Mouse (Mus musculus) intestine, postnatal 0 days (tissue): Measurements from ENCODE around the gene Arhgap44. TPM values are rescaled to one million over a fixed set of nuclear protein-coding genes. Genes with fewer than 3 reads are reported as not detected.

Source experiments
- ATAC-seq: fragments of 200-750 bp; cut with Nextera tagmentation; 2 replicates; pipeline ENCODE4 v1.8.0; 2017; ENCODE audit warnings: mild to moderate bottlenecking, moderate TSS enrichment, moderate library complexity
- H3K27ac ChIP-seq: fragments of 300-500 bp; sonication (generic); 2 replicates; pipeline ENCODE4 v1.5.1; 2014; ENCODE audit warnings: mild to moderate bottlenecking, low read depth, low read length, moderate library complexity
- H3K27me3 ChIP-seq: fragments of 300-500 bp; sonication (generic); replicated peaks from 2 replicates; pipeline ENCODE4 v1.6.1; 2014; ENCODE audit warnings: low read length, mixed read lengths; ENCODE audit not compliant: control insufficient read depth, insufficient read depth
- H3K36me3 ChIP-seq: fragments of 300-500 bp; sonication (generic); 2 replicates; pipeline ENCODE4 v1.6.1; 2014; ENCODE audit warnings: mild to moderate bottlenecking, moderate library complexity; ENCODE audit not compliant: control insufficient read depth, insufficient read depth
- H3K4me1 ChIP-seq: fragments of 300-500 bp; sonication (generic); replicated peaks from 2 replicates; pipeline ENCODE4 v1.6.1; 2014; ENCODE audit warnings: antibody characterized with exemption, low read length, mixed read lengths; ENCODE audit not compliant: control insufficient read depth, insufficient read depth
- H3K4me2 ChIP-seq: fragments of 300-500 bp; sonication (generic); replicated peaks from 2 replicates; pipeline ENCODE4 v1.6.1; 2014; ENCODE audit warnings: low read depth, mild to moderate bottlenecking, moderate library complexity
- H3K4me3 ChIP-seq: fragments of 300-500 bp; sonication (generic); 2 replicates; pipeline ENCODE4 v1.5.1; 2014; ENCODE audit warnings: low read depth, low read length
- H3K9ac ChIP-seq: fragments of 300-500 bp; sonication (generic); 2 replicates; pipeline ENCODE4 v1.6.1; 2014; ENCODE audit warnings: mild to moderate bottlenecking, low read depth, low read length
- H3K9me3 ChIP-seq: fragments of 300-500 bp; sonication (generic); 2 replicates; pipeline ENCODE4 v1.6.1; 2016; ENCODE audit warnings: mixed run types; ENCODE audit not compliant: control insufficient read depth
- CTCF ChIP-seq: sonication (generic); IDR thresholded peaks from 2 replicates; pipeline ENCODE4 v1.5.1; 2016; ENCODE audit warnings: low read depth, mild to moderate bottlenecking, control low read depth, antibody characterized with exemption, moderate library complexity
- WGBS: fragments of 180-500 bp; shearing (Covaris S2); extraction: QIAGEN DNeasy Blood & Tissue Kit; methylation state at CpG from one replicate; pipeline ENCODE4 v1.1.7; 2014; 5-methylcytosine and 5-hydroxymethylcytosine counted together
- polyA plus RNA-seq: library from polyadenylated mRNA; unstranded; fragments of >200 nt; fragmentation: Nextera tagmentation; extraction: Ambion mirVana; gene quantifications from 2 replicates; pipeline ENCODE4 v1.2.1, GENCODE M21; 2015

The Arhgap44 gene
- polyA plus RNA-seq, 1 experiment from 2014 or later, result 11.1 TPM

- 65% methylated on average over 7 of the region's 7 CpGs for WGBS
- Histone ChIP-seq H3K4me2 (no peak overlapping the region), H3K9ac (no peak overlapping the region), H3K4me1 (no peaks in the 10 kb centered on the region), H3K9me3 (no peaks in the 10 kb centered on the region), H3K27me3 (peaks cover 5% of the 10 kb centered on the region; the same call in 1 of the 2 replicates), H3K27ac (no peak overlapping the region), H3K4me3 (no peak overlapping the region), H3K36me3 (no peaks in the 10 kb centered on the region)
- TF ChIP-seq CTCF, result no peak
- no peak for ATAC-seq
Observed at GRCm38 (mm10) chr11:65160991-65161880, 1.5 kb downstream of the Arhgap44 start.

GRCm38 (mm10) chr11:65159791-65160190, 3.0 kb downstream of the Arhgap44 start, which contains the start of gene 1700086D15Rik:
TSS of gene 1700086D15Rik (minus strand) at chr11:65159891.
- no peaks in the 10 kb centered on the region for H3K9me3 ChIP-seq
- WGBS, result 88% methylated on average over 5 of the region's 5 CpGs
- ATAC-seq, result no peak

GRCm38 (mm10) chr11:65158658-65158990, 4.1 kb downstream of the Arhgap44 start:
- H3K9me3 ChIP-seq, result no peaks in the 10 kb centered on the region
- no peak overlapping the region for H3K4me2 ChIP-seq
- WGBS, result 92% methylated on average over 5 of the region's 5 CpGs
- no peak for TF ChIP-seq CTCF
- ATAC-seq, result no peak
- no peak overlapping the region for H3K4me3 ChIP-seq
- H3K9ac ChIP-seq, result no peak overlapping the region
- H3K36me3 ChIP-seq, result no peaks in the 10 kb centered on the region
- peaks cover 5% of the 10 kb centered on the region; the same call in 1 of the 2 replicates for H3K27me3 ChIP-seq
- no peaks in the 10 kb centered on the region for H3K4me1 ChIP-seq
- H3K27ac ChIP-seq, result no peak overlapping the region

More at GRCm38 (mm10) chr11:65159791-65160190, 3.0 kb downstream of the Arhgap44 start, which contains the start of gene 1700086D15Rik:
- H3K4me3 ChIP-seq, result no peak within 1 kb of the TSS
- H3K36me3 ChIP-seq, result no peaks in the 10 kb centered on the region
- no peaks in the 10 kb centered on the region for H3K4me1 ChIP-seq
- peaks cover 5% of the 10 kb centered on the region; the same call in 1 of the 2 replicates for H3K27me3 ChIP-seq
- H3K9ac ChIP-seq, result no peak within 1 kb of the TSS
- no peak for TF ChIP-seq CTCF
- no peak within 1 kb of the TSS for H3K27ac ChIP-seq
- no peak within 1 kb of the TSS for H3K4me2 ChIP-seq

- no peak overlapping the region for H3K4me2 ChIP-seq
- H3K27me3 ChIP-seq, result peaks cover 5% of the 10 kb centered on the region; the same call in 1 of the 2 replicates
- WGBS, result 92% methylated on average over 20 of the region's 20 CpGs
- H3K4me1 ChIP-seq, result no peaks in the 10 kb centered on the region
- no peaks in the 10 kb centered on the region for H3K36me3 ChIP-seq
- no peak overlapping the region for H3K9ac ChIP-seq
- ATAC-seq, result no peak
- H3K4me3 ChIP-seq, result no peak overlapping the region
- H3K27ac ChIP-seq, result no peak overlapping the region
- no peak for TF ChIP-seq CTCF
- H3K9me3 ChIP-seq, result no peaks in the 10 kb centered on the region
Observed at GRCm38 (mm10) chr11:65157966-65158657, 4.6 kb downstream of the Arhgap44 start.

GRCm38 (mm10) chr11:65153006-65153405, 9.8 kb downstream of the Arhgap44 start:
- Histone ChIP-seq H3K4me2 (no peak overlapping the region), H3K4me1 (no peaks in the 10 kb centered on the region), H3K9ac (no peak overlapping the region), H3K27ac (no peak overlapping the region), H3K36me3 (no peaks in the 10 kb centered on the region), H3K9me3 (no peaks in the 10 kb centered on the region), H3K4me3 (no peak overlapping the region), H3K27me3 (no peaks in the 10 kb centered on the region)
- WGBS, result 88% methylated on average over 5 of the region's 5 CpGs
- no peak for TF ChIP-seq CTCF
- no peak for ATAC-seq

GRCm38 (mm10) chr11:65148441-65148840, 14.3 kb downstream of the Arhgap44 start:
- H3K36me3 ChIP-seq, result no peaks in the 10 kb centered on the region
- H3K9ac ChIP-seq, result no peak overlapping the region
- no peaks in the 10 kb centered on the region for H3K4me1 ChIP-seq
- WGBS, result 79% methylated on average over 7 of the region's 7 CpGs
- no peaks in the 10 kb centered on the region for H3K9me3 ChIP-seq
- no peak overlapping the region for H3K4me2 ChIP-seq
- no peak for ATAC-seq
- H3K27me3 ChIP-seq, result no peaks in the 10 kb centered on the region
- no peak overlapping the region for H3K4me3 ChIP-seq
- no peak overlapping the region for H3K27ac ChIP-seq
- TF ChIP-seq CTCF, result no peak
